Mouse (Mus musculus) sigmoid colon, adult 10 weeks (tissue): ENCODE results near the gene Neb. TPM values are rescaled to one million over a fixed set of nuclear protein-coding genes. Genes with fewer than 3 reads are reported as not detected.

Experiments used
- polyA plus RNA-seq: library from polyadenylated mRNA; stranded (reverse); fragments of 350-450 nt; fragmentation: Illumina TruSeq; extraction: RNeasy Lipid Tissue Mini Kit (QIAGEN cat#74804); gene quantifications from one replicate; pipeline ENCODE4 v1.2.3, GENCODE M21; 2014; ENCODE audit warnings: low read depth, low replicate concordance

Gene Neb
- polyA plus RNA-seq: 0.47 TPM

GRCm38 (mm10) chr2:52378448-52378804, at the start of gene Neb:
Gene Neb (minus strand): TSS chr2:52378474.

GRCm38 (mm10) chr2:52424747-52425522, 46.7 kb upstream of the Neb start, which contains the start of gene Arl5a:
Gene Arl5a (minus strand): TSS chr2:52424901.

Other genes with a start within 250 kb of the Neb start
- 135 TPM for gene Arl5a, start 46.4 kb upstream of the Neb start, polyA plus RNA-seq